Mouse (Mus musculus) G1E (cell line): ENCODE measurements around the gene Bend3. TPM values are rescaled to one million over a fixed set of nuclear protein-coding genes. Genes with fewer than 3 reads are reported as not detected.

Experiments used
- ATAC-seq: 2 replicates; pipeline ENCODE4 v1.8.0; 2016; ENCODE audit warnings: mild to moderate bottlenecking; ENCODE audit not compliant: insufficient number of reproducible peaks, poor library complexity, low FRiP score, severe bottlenecking; ENCODE audit errors: extremely low read depth
- DNase-seq: peaks from one replicate; pipeline ENCODE4 v3.0.0; 2012; ENCODE audit warnings: low spot score
- H3K27me3 ChIP-seq: 2 replicates; pipeline ENCODE4 v1.6.1; 2012; ENCODE audit warnings: mild to moderate bottlenecking, low read length, inconsistent platforms; ENCODE audit not compliant: insufficient read depth
- H3K36me3 ChIP-seq: replicated peaks from 2 replicates; pipeline ENCODE3; 2012; ENCODE audit warnings: mild to moderate bottlenecking, inconsistent platforms
- H3K4me1 ChIP-seq: 2 replicates; pipeline ENCODE4 v1.6.1; 2012; ENCODE audit warnings: low read depth, low read length, inconsistent platforms, mixed read lengths; ENCODE audit not compliant: insufficient read depth
- H3K4me3 ChIP-seq: 2 replicates; pipeline ENCODE4 v1.5.1; 2012; ENCODE audit warnings: low read depth, mild to moderate bottlenecking, inconsistent platforms, low read length, moderate library complexity, mixed read lengths
- H3K9me3 ChIP-seq: replicated peaks from 2 replicates; pipeline ENCODE4 v1.6.1; 2012; ENCODE audit warnings: inconsistent platforms
- CTCF ChIP-seq: IDR thresholded peaks from 2 replicates; pipeline ENCODE4 v1.5.1; 2012; ENCODE audit warnings: low read depth, low read length, inconsistent platforms, mixed read lengths
- GATA1 ChIP-seq: IDR thresholded peaks from 2 replicates; pipeline ENCODE4 v1.6.1; 2012; ENCODE audit warnings: borderline replicate concordance, low read length, inconsistent platforms, mixed read lengths
- GATA2 ChIP-seq: IDR thresholded peaks from 2 replicates; pipeline ENCODE4 v1.6.1; 2012; ENCODE audit warnings: low read depth, low read length, inconsistent platforms, borderline replicate concordance
- POLR2AphosphoS5 ChIP-seq: IDR thresholded peaks from 2 replicates; pipeline ENCODE4 v1.6.1; 2012; ENCODE audit warnings: low read depth, low read length, inconsistent platforms; ENCODE audit not compliant: insufficient replicate concordance
- TAL1 ChIP-seq: conservative IDR thresholded peaks from 2 replicates; pipeline ENCODE4 v1.6.1; 2012; ENCODE audit warnings: low read depth, low read length, inconsistent platforms, mixed read lengths
- polyA plus RNA-seq: library from polyadenylated mRNA; stranded (reverse); fragments of >175 nt; gene quantifications from 2 replicates; pipeline ENCODE4 v1.2.3, GENCODE M21; 2012
- total RNA-seq, 2 experiments: library from RNA; stranded (forward) in 1 of 2; stranded (reverse) in 1 of 2; fragments of 200-1000 nt in 1 of 2; fragments of >200 nt in 1 of 2; fragmentation: Nextera tagmentation in 1 of 2; gene quantifications; 2 replicates each; pipeline ENCODE4 v1.2.3; 2014 to 2017

Bend3 gene
- total and polyA plus RNA-seq, 3 experiments = 4.8 to 13.8 (median 7.2) TPM

- TF ChIP-seq TAL1 = no peak
- TF ChIP-seq CTCF = no peak
- no peak for TF ChIP-seq GATA2
- no peak for TF ChIP-seq GATA1
- no peak for TF ChIP-seq POLR2AphosphoS5
- Histone ChIP-seq H3K4me1 (peaks cover 4% of the 10 kb centered on the region), H3K4me3 (no peak overlapping the region), H3K27me3 (no peaks in the 10 kb centered on the region), H3K9me3 (no peaks in the 10 kb centered on the region), H3K36me3 (peaks cover 73% of the 10 kb centered on the region)
- ATAC-seq (no peak), DNase-seq (no peak)
These were observed 55.8 kb downstream of the Bend3 start for GRCm38 (mm10) chr10:43534382-43534781.

GRCm38 (mm10) chr10:43537652-43538051 is 59.0 kb downstream of the Bend3 start:
- TF ChIP-seq GATA1 (no peak), POLR2AphosphoS5 (no peak), GATA2 (no peak), TAL1 (no peak), CTCF (no peak)
- H3K9me3 ChIP-seq = no peaks in the 10 kb centered on the region
- H3K27me3 ChIP-seq = no peaks in the 10 kb centered on the region
- peaks cover 10% of the 10 kb centered on the region for H3K4me1 ChIP-seq
- ATAC-seq (no peak), DNase-seq (no peak)
- peaks cover 42% of the 10 kb centered on the region for H3K36me3 ChIP-seq
- no peak overlapping the region for H3K4me3 ChIP-seq

- Histone ChIP-seq H3K4me3 (no peak overlapping the region), H3K9me3 (no peaks in the 10 kb centered on the region), H3K27me3 (no peaks in the 10 kb centered on the region), H3K36me3 (peaks cover 35% of the 10 kb centered on the region), H3K4me1 (peaks cover 10% of the 10 kb centered on the region)
- TF ChIP-seq GATA1 = no peak
- no peak for TF ChIP-seq POLR2AphosphoS5
- TF ChIP-seq CTCF = no peak
- TF ChIP-seq GATA2 = no peak
- TF ChIP-seq TAL1 = no peak
- DNase-seq (no peak), ATAC-seq (no peak)
These were observed 60.2 kb downstream of the Bend3 start for GRCm38 (mm10) chr10:43538831-43539230.

GRCm38 (mm10) chr10:43539746-43540310 is 61.2 kb downstream of the Bend3 start:
- Histone ChIP-seq H3K9me3 (no peaks in the 10 kb centered on the region), H3K4me1 (peaks cover 10% of the 10 kb centered on the region), H3K4me3 (peak overlapping the region; percentile 78), H3K27me3 (no peaks in the 10 kb centered on the region), H3K36me3 (peaks cover 35% of the 10 kb centered on the region)
- no peak for ATAC-seq
- TF ChIP-seq POLR2AphosphoS5 (no peak), CTCF (no peak), GATA1 (no peak)
- no peak for DNase-seq

GRCm38 (mm10) chr10:43540442-43541152 is 62.0 kb downstream of the Bend3 start, which contains the start of gene 1700021F05Rik:
Gene 1700021F05Rik, minus strand, starts transcription at chr10:43540994.
- TF ChIP-seq CTCF = 0 out of 2 replicates have a peak, but pooled peaks have one; percentile 36
- TF ChIP-seq GATA2 = no peak
- no peak for TF ChIP-seq POLR2AphosphoS5
- TF ChIP-seq GATA1 = no peak
- Histone ChIP-seq H3K9me3 (no peaks in the 10 kb centered on the region), H3K36me3 (peaks cover 29% of the 10 kb centered on the region), H3K4me3 (peak within 1 kb of the TSS; percentile 78), H3K27me3 (no peaks in the 10 kb centered on the region), H3K4me1 (peaks cover 11% of the 10 kb centered on the region)
- ATAC-seq = peak; percentile 84
- peak; percentile 80 for DNase-seq

GRCm38 (mm10) chr10:43541153-43541544 is 62.5 kb downstream of the Bend3 start:
- Histone ChIP-seq H3K4me1 (peaks cover 13% of the 10 kb centered on the region), H3K9me3 (no peaks in the 10 kb centered on the region), H3K4me3 (no peak overlapping the region; the same call in 1 of the 2 replicates), H3K36me3 (peaks cover 24% of the 10 kb centered on the region), H3K27me3 (no peaks in the 10 kb centered on the region)
- ATAC-seq (no peak), DNase-seq (no peak)
- TF ChIP-seq GATA2 = no peak
- no peak for TF ChIP-seq TAL1
- TF ChIP-seq CTCF = no peak
- TF ChIP-seq GATA1 = no peak
- no peak for TF ChIP-seq POLR2AphosphoS5
